Mouse (Mus musculus) stomach, postnatal 0 days (tissue): Measurements from ENCODE around the gene Klf6.

Experiments used
- CTCF ChIP-seq: IDR thresholded peaks from 2 replicates; pipeline ENCODE4 v1.5.1; 2016; ENCODE audit warnings: antibody characterized with exemption, low read depth, mild to moderate bottlenecking, moderate library complexity
- EP300 ChIP-seq: optimal IDR thresholded peaks from 2 replicates; pipeline ENCODE3; 2016; ENCODE audit warnings: antibody characterized with exemption

DNA sequence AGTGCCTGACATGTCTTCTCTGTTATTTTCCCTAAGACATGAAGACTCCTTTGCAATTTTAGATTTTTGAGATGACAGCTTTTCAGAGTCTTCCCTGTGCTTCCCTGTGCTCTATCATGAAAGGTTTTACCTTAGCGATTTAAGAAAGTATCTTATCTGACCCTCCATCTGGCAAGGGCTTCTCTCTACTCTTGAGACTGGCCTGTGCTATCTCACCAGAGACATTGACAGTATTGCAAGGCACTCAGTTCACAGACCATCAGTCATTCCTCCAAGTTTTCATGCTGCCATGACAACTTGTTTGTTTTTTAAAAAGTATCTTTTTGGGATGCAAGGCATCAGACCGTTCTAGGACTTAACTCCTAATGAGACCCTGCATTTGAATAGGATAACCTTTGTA is 13.5 kb upstream of the Klf6 start:
- TF ChIP-seq CTCF, result no peak
- TF ChIP-seq EP300, result no peak
